Mouse (Mus musculus): ENCODE data around the gene Map1s.

Gene Map1s

DNA sequence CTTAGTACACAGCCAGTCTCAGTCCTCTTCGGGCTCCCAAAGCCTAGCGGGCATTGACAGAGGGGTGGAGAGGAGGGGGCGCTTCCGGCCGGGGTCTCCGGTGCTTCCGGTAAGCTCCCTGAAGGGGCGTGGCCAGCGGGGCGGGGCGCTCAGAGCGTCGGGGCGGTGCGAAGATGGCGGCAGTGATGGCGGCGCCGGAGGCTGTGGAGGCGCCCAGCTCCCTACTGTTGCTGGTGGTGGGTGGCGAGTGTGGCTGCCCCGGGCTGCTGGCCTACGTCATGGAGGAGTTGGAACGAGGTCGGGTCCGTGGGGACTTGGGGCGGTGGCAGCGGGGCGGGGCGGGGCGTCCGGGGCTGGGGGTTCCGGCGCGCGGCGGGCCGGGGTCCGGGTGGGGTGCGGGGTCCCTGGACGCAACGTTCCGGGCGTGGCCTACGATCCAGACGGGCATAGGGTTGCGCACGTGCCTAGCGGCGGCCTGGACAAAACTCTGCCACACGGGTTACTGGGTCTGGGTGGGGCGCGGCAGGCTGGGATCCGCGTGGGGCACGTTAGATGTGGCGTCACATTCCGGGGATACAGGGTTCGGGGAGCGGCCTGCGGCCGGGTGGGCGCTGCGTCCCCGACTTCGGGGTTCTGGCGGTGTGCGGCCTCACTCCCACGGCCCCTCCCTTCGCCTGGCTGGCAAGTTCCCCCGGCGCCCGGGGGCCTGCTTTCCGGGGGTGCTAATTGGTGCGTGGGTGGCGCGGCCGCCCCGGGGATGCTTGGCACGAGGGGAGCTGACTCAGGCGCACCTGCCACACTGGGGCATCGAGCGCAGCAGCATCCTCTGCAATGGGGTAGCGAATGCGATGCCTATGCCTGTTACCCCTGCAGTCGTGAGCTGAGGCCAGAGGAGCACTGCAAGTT lies at the start of gene Map1s:
Gene Map1s (plus strand): TSS at position 102 of the 906 bp plus-strand sequence.
- CTCF ChIA-PET, result no interaction called here

DNA sequence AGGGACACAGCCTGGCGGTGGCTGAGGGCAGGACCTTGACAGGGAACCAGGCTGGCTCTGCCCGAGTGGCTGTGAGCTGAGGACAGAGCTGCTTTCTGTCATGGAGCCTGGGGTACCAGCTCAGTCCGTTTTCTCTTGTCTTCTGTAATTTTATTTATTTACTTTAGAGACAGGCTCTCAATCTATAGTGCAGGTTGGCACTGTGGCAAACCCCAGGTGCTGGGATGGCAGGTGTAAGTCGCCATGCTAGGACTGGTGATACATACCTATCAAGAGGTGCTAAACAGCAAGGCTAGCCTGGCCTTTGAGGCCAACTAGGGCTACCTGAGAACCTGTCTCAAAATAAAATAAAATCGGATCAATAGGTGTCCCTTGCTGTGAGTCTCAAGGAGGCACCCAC lies 49.7 kb upstream of the Map1s start:
- CTCF ChIA-PET, result no interaction called here

DNA sequence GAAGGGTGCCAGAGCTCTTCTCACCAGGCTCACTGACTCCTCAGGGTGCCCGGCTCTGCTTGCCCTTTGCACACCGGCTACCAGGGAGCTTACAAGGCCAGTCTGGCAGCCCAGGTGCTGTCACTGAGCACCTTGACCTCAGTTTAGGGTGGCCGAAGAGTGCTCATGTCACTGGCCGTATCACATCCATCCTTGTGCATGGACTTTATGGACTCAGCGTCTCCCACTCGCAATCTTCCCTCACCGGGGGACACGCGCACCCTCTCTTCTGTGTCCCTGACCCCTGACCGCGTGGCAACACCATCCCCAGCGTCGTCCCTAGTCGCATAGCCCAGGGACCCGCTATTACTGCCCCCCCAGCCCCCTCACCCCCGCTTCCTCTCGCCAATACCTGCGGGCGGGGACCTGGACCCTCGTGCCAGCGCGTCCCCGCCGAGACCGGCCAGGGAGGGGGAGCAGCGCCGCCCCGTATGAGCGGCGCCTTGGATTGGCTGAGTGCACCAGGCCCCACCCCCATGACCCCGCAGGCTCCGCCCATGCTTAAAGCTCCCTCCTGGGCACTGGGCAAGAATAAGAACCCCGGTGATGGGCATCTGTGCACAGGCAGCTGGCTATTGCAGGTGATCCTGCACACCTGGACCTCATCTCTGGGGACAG lies 49.1 kb upstream of the Map1s start:
- CTCF ChIA-PET, result interaction anchor here (0.9 kb wide), 1 partner anchor 10 kb away, joined by 3 read pairs; no protein-coding TSS in a partner anchor

DNA sequence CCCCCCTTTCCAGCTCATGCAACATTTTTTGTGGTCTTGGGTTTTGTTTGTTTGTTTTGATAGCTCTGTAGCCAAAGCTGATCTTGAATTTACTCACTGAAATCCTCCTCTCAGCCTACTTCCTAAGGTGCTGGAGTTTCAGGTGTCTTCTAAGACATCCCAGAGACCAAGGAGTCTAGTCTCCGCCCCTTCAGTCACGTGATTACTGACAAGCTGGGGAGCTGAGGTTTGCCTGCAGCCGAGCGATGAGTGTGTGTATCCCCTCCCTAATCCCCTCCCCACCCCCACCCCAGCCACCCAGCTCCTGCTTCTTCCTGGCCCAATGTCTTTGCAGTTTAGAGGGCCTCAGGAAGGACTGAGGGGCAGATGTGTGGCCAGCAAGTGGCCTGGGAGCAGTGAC lies 48.2 kb upstream of the Map1s start:
- CTCF ChIA-PET, result interaction anchor here (0.9 kb wide), 1 partner anchor 11 kb away, joined by 3 read pairs; no protein-coding TSS in a partner anchor

DNA sequence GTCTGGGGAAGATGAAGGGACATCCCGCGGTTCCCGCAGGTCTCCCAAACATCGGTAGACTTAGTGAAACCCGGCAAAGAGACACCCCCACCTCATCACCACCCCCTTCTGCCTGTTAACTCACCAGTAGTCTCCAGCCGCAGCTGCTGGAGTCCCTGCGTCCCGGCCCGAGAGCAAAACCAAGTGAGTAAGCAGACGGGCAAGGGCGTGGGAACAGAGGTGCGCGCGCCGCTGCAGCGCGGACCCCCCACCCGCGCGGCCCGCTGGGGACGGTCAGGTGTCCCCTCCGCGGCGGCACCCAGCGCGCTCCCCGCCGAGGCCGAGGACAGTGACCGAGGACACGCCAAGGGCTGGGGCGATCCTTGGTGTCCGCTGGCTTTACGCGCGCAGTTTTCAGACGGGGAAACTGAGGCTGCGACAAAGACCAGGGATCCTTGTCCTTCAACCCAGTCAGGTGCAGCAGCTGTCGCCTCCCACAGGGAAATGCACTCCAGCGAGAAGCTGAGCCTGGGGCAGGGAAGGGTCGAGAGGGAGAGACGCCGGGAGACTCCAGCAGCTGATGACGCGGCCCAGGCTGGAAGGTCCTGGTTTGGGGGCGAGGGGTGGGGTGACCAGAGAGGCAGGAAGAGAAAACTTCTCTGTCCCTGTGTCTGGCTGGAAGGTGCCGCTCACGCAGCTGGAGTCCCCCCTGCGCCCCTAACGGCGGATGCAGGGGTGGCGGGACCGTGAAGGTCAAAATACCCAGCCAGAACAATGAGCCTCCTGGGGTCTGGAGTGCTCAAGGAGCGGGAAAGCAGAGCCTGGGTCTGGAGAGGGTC lies 42.7 kb upstream of the Map1s start, which contains the start of gene Kcnn1:
Gene Kcnn1 (minus strand): TSS at position 435 of the 818 bp plus-strand sequence.
- CTCF ChIA-PET, result interaction anchor here (0.8 kb wide), 1 partner anchor 724 kb away, joined by 6 read pairs; no protein-coding TSS in a partner anchor

DNA sequence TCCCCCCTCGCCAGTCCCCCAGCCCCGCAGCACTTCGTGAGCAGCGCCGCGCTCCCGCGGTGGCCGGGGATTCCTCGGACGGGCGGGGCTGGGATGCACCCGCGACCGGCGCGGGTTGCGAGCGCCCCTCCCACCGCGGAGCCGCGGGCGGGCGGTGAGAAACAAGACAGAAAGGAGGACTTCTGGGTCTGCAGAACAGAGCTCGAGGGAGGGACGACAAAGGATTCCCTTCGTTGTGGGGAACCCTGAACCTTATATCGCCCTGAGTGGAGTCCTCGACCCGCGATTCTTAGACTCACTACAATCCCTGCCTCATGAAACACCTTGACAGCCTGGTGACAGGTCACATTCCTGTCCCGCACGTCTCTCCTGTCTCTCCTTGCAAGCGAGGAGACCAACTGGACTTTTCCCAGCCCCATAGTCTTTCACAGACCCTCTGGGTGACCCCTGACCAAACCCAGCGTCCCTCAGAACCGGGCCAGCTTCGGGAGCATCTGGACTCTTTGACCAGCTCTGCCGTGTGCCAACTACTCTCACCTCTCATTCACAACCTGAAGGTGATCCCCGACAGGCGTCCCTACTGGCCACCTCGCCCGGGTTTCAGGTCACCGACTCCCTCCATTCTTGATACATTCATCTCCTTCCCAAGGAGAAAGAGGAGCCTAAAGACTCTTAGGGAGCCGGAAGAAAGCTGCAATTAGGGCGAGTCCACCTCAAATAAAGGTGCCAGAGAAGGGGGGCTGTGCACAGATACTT lies 41.6 kb upstream of the Map1s start:
- CTCF ChIA-PET, result interaction anchor here (0.7 kb wide), 2 partner anchors 168 to 335 kb away, joined by 3 to 6 read pairs; no protein-coding TSS in a partner anchor

DNA sequence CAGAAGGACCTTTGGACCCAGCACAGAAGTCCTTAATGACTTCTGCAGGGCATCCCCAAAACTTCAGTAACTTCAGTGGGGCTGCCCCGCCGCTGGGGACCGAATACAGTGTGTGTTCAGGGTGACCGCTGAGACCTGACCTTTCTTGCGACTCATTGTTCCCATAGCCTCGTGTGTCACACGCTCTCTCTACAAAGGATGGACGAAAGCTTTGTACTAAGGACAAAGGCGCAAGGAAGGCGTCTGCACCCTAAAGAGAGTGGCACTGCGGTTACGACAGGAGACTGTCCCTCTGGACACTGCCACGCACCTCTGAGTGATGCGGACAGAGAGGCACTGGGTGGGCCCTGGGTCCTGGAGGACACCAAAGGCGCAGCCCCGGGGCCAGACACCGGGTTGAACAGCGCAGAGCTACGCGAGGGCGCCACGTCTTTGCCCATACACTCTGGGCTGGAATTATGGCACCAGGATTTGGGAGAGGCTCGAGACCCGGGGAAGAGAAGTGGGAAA lies 41.0 kb upstream of the Map1s start:
- CTCF ChIA-PET, result interaction anchor here (0.7 kb wide), 2 partner anchors 168 to 335 kb away, joined by 3 to 6 read pairs; no protein-coding TSS in a partner anchor

DNA sequence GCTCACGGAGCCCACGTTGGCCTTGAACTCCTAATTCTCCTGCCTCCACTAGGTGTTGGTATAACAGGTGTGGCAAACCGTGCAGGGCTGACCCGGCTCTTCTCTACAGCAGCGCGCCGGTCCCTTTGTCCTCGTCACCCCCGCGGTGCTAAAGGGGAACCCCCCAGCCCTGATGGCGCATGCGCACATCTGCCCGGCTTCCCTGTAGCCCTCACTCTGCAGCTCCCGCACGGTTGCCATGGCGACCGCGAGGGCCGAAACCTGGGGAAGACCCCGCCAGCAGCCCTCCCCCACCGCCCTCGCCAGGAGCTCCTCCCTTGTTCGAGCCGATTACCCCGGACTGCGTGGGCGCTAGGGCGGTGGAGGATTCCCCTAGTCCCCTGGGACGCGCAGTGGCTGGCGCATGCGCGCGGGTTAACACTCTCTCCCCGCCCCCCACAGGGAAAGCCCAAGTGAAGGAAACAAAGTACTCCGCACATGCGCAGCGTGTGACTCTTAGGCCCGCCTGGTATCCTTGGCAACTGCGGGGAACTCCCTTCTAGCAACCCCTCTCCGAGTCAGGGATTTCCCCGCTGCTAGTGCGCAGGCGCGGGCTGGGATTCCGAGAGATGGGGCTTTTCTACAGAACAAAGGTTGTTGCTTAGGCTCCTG lies 40.3 kb upstream of the Map1s start:
- CTCF ChIA-PET, result no interaction called here

DNA sequence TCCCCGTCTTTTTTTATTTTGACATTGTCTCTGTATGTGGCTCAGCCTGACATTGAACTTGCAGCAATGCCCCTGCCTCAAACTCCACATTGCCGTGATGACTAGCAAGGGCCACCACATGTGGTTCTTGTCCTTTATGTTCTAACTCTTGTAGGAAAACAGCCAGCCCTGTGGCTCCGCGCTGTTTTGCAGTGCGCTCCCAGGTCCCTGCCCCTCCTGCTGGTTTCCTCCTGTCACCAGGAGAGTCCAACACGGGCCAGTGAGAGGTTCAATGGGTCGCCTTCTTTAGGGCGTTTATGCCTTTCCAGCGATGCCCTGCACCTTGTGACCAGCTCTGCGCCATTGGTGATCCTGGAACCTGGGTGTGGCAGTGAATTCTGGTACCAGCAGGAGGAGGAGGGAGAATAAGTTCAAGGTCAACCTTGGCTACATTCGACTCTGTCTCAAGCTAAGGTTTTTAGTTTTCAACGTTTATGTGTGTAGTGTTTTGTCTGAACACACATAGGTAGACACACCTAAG lies 39.7 kb upstream of the Map1s start:
- CTCF ChIA-PET, result no interaction called here

DNA sequence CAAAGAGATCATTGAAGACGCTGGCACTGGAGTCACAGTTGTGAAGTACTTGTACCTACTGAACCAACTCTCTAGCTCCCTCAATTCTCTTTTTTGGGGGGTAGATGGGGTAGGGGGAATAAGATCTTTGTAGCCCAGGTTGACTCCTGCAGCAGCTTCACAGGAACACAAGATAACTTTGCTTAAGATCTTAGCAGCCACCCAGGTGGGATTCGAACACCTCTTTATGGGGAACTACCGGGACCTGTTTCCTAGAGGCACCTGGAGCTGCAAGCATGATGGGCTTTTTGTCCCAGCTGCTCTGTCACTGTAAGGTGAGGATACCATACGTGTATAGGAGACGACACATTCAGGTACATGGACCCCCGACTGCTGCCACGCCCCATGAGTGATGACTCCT lies 39.2 kb upstream of the Map1s start:
- CTCF ChIA-PET, result no interaction called here

DNA sequence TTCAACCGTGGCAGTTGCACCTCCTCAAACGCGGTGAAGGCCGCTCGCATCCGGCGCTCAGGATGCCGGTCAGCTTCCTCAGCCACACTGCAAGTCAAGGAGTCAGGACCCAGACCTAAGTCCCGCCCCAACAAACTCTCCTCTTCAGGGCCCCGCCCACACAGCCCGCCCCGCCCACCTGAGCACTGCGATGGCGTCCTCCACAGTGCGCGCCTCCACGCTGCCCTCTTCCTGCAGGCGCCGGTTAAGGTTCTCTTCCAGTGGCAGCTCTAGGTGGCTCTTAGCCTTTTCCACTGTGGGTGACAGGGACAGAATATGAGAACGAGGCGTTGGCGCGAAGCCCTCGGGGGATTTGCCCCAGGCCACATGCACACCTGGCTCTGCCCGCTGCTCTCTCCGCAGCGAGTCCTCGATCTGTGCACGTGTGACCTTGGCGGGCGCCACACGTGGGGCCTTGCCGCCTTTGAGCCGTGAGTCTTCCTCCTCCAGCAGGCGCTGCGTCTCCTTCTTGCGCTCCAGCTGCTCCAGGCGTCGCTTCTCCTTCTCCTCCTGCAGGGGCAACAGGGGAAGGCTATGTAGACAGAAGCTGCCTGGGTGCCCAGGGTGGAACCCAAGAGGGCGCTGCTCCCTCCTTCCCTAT lies 37.1 kb upstream of the Map1s start:
- CTCF ChIA-PET, result interaction anchor here (0.6 to 2.8 kb wide), 5 partner anchors 17 to 195 kb away, joined by 3 to 12 read pairs (median 3); no protein-coding TSS in a partner anchor

DNA sequence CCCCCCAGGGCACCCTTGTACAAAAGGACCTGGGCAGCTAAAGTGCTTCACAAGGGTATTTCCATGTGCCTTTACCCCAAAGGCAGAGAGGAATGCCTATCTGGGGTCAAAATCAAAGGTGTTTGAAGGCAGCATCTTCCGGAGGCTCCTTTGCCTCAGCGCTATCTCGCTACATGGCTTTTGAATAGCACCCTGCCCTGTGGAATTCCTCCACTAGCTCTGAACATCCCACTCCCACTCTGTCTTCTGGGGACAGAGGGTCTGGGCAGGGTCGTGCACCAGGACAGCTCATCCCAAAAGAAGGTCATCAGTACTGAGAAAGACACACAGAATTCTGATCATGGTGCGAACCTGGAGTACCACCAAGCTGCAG lies 36.5 kb upstream of the Map1s start:
- CTCF ChIA-PET, result interaction anchor here (0.6 to 2.8 kb wide), 5 partner anchors 17 to 196 kb away, joined by 3 to 12 read pairs (median 3); no protein-coding TSS in a partner anchor

DNA sequence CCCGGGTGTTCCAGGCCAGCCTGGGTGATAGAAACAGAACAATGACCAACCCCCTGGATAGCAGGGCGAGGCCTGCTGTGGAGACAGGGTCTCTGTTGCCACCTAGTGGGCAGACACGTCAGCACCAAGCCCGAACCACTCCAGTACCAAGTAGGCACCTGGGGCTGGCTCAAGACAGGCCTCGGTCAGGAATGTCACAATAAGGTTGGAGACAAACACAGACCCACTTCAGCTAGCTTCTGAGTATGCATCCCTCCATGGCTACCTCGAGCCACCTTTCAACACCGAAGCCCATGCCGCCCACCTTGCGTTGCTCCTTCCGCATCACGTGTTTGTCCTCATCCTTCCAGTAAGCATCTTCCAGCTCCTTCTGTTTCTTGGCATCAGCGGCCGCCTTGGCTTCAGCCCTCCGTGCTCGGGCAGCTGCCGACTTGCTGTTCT lies 36.1 kb upstream of the Map1s start:
- CTCF ChIA-PET, result interaction anchor here (0.6 to 2.8 kb wide), 5 partner anchors 16 to 47 kb away, joined by 3 to 12 read pairs (median 3); no protein-coding TSS in a partner anchor

DNA sequence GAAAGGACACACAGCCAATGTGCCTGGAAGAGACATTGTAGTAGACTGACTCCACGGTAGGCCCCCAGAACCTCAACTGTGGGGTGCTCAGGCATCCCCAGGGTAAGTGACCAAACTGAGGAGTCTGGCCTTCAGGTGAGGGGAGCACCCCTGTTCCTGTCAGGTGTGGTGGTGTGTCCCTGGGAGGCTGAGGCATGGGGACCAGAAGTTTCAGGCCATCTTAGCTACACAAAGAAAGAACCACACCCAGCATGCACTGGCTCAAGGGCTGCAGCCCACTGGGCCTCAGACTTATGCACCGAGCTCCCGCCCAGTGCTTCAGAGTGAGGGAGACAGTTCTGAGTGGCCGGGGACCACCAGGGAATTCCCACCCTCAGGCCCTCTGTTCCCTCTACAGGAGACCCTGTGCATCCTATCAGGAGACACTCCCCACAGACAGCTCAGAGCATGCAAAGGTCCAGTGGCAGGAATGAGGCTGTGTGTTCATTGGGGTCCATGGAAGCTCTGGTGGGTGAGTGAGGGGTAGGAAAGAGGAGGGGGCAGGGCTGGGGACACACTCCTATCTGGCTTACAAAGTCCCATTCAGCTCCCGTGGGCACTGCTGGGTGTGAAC lies 34.4 kb upstream of the Map1s start:
- CTCF ChIA-PET, result no interaction called here

DNA sequence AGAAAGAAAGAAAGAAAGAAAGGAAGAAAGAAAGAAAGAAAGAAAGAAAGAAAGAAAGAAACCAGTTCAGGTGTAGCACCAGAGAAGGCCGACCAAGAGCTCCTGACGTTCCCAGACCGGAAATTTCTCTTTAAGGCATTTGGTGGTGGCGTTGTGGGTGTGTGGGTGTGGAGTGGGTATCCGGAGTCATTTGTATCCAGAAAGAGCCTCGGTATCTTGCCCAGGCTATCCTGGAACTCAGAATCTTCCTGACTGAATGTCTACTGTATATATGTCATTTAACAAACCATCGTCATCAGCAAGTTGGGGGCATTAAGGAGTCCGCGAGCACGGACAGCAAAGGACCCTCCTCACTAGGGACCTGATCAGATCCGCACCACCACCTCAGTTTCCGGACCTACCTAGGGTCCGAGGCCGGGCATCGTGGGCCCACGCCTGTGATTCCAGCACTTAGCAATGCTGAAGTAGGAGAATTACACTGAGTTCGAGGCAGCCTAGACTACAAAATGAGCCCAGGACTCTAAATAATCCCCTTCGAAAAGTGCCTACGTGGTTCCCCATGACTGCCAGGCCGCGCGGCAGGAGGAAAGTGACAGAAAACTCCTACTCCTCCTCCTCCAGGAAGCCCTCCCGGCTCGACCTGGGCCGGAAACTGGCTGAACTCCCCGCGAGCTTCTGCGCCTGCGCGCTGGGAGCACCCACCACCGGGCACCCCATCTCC lies 32.9 kb upstream of the Map1s start:
- CTCF ChIA-PET, result interaction anchor here (0.6 to 0.9 kb wide), 3 partner anchors 19 to 72 kb away, joined by 3 to 5 read pairs (median 4); no protein-coding TSS in a partner anchor

DNA sequence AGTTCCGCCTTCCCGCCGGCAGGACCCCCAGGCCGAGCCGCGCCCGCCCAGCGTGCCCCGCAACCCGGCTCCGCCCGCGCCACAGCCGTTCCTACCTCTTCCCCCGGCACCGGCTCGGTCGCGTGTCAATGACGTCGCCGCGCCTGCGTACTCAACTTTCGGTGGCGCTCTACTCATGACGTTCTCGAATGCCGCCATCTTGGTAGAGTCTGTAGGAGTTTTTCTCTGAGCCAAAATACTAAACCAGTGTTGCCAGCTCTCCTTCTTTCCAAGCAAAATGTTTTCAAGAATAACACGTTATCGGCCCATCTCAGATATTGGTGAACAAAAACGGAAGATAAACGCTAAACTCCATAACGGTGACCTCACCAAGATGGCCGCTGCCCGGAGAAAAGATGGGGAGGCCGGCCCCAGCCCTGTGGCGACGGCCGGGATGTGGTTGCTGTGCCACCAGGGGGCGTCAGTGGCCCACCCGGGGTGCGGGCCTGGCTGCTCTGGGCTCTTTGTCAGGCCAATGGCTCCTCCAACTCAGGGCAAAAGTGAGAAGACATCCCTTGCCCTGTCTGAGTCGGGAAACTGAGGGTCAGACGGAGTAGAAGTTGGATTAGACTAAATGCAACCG lies 32.3 kb upstream of the Map1s start, which contains the start of gene Ccdc124:
Gene Ccdc124 (minus strand): TSS at position 572 of the 622 bp plus-strand sequence.
- CTCF ChIA-PET, result interaction anchor here (0.6 to 0.9 kb wide), 2 partner anchors 19 to 66 kb away, joined by 3 to 5 read pairs; no protein-coding TSS in a partner anchor

DNA sequence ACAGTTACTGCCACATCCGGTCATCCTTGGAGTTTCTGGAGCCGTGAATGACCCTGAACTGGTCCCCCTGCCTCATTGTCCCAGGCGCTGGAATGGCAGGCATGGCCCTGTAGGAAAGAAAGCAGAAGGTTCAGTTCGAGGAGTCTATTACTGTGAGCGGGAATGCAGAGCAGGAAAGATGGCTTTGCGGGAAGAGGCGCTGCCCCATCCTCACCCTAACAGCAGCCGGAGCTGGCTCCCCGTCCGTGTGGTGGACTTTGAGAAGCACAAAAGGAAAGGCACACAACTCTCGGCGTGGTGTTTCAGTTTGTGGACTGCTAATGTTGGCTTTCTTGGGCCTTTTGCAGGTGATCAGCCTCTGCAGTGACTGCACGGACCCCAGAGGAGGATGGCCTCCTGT lies 31.3 kb upstream of the Map1s start:
- CTCF ChIA-PET, result no interaction called here
